Mouse (Mus musculus) ovary, adult 18-20 months (tissue): ENCODE data around the gene Hes3.
A peak's percentile ranks its signal among the peaks of the same experiment; 100 is the strongest.

ENCODE experiments used
- DNase-seq: peaks from one replicate; pipeline ENCODE4 v3.0.0; 2022; ENCODE audit warnings: low spot score, mixed read lengths

Hes3 gene

GRCm38 (mm10) chr4:152305991-152306390, 14.5 kb upstream of the Hes3 start:
- DNase-seq: no peak

- no peak for DNase-seq
These were observed 13.2 kb upstream of the Hes3 start for GRCm38 (mm10) chr4:152304685-152305084.

GRCm38 (mm10) chr4:152303172-152303571, 11.7 kb upstream of the Hes3 start:
- no peak for DNase-seq

DNA sequence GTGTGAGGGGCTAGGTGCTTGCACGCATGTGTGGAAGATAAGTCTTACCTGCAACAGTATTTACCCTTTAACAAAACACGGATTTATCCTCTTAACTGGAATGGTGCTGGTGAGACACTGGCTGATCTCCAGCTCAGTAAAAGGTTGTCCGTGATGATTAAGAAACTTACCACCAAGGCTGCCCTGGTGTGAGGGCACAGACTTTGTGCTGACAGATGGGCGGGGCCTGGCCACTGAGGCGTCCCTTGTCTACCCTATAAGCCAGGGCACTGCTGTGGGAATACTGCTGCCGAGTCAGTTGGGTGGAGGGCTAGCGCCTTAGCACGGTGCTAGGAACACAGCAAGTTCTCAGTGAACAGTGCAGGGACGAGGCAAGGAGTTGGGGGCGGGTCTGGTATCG, 10.6 kb upstream of the Hes3 start:
- DNase-seq: no peak

DNA sequence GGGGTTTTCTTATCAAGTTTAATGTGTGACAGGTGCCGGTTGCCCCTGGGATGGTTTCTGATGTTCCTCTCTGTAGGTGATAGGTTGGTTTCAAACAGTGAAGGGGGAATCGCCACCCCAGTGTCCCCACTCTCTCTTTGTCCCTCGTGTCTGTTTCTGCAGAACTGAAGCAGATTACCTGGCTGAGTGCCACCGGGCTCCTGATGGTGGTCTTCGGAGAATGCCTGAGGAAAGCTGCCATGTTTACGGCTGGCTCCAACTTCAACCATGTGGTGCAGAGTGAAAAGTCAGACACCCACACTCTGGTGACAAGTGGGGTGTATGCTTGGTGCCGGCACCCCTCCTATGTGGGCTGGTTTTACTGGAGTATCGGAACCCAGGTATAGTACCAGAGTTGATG, 8.9 kb upstream of the Hes3 start:
- DNase-seq: no peak

DNA sequence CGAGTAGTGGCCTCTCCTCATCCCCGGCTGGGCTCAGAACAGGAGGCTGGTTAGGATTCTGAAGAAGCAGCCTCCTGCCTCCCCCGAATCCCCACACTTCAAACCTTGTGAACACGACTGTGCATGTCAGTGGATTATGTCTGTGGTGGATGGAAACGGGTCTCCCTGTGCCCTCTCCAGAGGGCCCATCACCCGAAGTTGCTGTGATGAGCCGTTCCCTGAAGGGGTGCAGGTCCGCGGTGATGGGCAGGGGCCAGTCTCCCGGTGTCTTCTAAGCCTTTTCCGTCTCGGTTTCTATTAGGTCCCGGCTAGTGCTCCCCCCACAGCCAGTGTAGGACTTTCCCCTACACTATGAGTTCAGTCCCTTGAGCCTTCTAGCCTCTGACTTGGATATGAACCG, 7.4 kb upstream of the Hes3 start:
- no peak for DNase-seq

DNA sequence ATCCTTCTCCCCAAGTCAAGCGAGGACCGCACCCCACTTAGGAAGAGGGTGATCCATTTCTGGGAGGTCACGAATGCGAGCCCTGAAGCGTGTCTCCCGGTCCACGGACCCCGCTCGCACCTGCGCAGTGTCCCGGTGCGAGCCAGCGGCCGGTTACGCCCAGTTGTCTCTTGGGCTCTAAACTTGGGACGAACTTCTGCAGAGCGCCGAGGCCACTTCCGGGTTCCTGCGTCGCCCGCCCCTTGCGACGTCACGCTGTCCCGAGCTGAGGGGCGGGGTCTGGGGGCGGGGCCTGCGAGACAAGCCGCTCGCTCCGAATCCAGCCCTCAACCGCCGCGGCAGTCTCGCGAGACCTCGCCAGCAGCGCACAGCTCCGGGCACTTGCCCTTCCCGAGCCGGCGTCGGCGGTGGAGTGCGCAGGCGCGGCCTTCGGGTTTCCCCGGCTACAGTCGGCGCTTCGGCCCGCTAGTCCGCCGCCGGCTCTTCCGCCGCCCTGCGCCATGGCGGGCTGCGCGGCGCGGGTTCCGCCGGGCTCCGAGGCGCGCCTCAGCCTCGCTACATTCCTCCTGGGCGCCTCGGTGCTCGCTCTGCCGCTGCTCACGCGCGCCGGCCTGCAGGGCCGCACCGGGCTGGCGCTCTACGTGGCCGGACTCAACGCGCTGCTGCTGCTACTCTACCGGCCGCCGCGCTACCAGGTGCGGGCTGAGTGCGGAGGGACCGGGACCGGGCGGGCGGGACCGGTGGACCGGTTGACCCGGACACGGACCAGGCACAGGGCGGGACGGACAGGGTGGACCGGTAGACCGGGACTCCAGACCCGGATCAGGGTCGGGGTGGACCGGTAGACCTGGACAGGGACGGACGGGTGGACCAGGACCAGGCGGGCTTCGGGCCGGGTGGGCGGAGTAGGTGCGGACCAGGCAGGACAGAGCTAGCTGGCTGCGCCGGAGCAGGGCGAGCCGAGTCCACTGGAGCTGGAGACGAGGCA, 5.7 kb upstream of the Hes3 start, which contains the start of gene Icmt:
Gene Icmt (plus strand): TSS at position 354 of the 988 bp plus-strand sequence.
- DNase-seq: peak; percentile 99

- no peak for DNase-seq
These were observed 4.9 kb upstream of the Hes3 start for GRCm38 (mm10) chr4:152296371-152296770.

DNA sequence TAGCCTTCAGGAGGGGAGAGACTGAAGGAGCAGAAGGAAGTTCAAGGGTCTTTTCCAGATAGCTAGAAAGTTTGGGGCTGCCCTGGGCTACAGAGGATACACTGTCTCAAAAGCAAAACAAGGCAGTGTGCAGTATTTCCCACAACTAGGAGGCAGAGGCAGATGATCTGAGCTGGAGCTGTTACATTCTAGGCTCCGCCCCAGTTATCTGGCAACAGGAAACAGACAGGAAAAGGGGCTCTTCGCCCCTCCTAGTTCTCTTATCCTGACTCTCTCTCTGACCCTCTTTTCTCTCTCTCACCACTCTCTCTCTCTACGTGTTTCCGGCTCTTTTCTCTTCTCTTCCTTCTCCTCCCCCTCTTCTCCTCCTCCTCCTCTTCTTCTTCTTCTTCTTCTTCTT, 4.5 kb upstream of the Hes3 start:
- no peak for DNase-seq

- no peak for DNase-seq
These were observed 2.9 kb upstream of the Hes3 start for GRCm38 (mm10) chr4:152294188-152294929.

- no peak for DNase-seq
These were observed 772 bp upstream of the Hes3 start for GRCm38 (mm10) chr4:152292102-152292765.

GRCm38 (mm10) chr4:152290991-152291390, 471 bp downstream of the Hes3 start:
- no peak for DNase-seq

GRCm38 (mm10) chr4:152290385-152290784, 1.1 kb downstream of the Hes3 start:
- no peak for DNase-seq

DNA sequence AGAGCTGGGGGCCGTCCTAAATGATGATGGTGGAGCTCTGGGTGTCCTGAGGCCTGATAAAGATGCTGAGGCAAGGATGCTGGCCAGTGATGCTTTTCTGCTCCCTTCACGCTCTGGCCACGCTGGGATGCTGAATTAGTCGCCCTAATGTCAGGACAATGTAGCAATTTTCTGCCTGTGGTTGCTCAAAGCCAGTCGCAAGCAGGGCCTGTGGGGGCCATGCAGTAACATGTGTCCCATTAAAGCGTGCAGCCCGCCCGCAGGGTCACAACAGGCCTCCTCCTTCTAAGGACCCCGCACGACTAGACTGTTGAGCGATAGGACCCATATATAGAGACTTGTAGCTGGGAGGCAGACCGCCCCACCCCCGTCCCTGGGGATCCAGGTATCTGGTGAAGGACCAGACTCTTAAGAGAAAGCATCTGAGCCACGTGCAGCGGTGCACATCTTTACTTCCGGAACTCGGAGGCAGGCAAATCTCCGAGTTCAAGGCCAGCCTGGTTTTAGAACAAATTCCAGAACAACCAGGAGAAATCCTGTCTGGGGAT, 3.0 kb downstream of the Hes3 start:
- DNase-seq: no peak

GRCm38 (mm10) chr4:152287317-152288120, 3.9 kb downstream of the Hes3 start:
- DNase-seq: no peak

DNA sequence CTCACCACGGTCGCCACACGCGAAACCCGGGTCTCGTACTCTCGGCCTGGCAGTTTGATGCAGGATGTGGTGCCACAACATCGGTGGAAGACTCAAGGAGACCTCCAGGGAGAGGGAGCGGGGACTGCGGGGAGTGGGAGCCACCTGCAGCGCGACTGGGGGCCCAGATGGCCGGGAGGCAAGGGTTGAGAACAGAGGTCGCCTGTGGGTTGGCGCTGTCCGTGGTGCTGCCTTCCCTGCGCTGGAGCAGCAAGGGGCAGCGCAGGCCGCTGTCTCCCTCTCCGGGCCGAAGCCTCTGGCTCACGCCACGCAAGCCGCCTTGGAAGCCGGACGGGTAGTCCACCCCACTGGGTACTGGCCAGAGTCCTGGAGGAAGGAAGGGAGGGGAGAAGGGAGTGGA, 4.6 kb downstream of the Hes3 start:
- DNase-seq: no peak

- no peak for DNase-seq
These were observed 5.3 kb downstream of the Hes3 start for GRCm38 (mm10) chr4:152286183-152286582.

- no peak for DNase-seq
These were observed 6.0 kb downstream of the Hes3 start for GRCm38 (mm10) chr4:152285505-152285904.

- peak; percentile 63 for DNase-seq
These were observed 8.1 kb downstream of the Hes3 start for GRCm38 (mm10) chr4:152283186-152283950.

- no peak for DNase-seq
These were observed 8.7 kb downstream of the Hes3 start for GRCm38 (mm10) chr4:152282721-152283120.

GRCm38 (mm10) chr4:152281601-152282000, 9.9 kb downstream of the Hes3 start:
- DNase-seq: no peak
